In genomic region chr2:31850141-31850540, GRCm38 (mm10) we compare ENCODE assay signal across 25 mouse cellular contexts. TPM values are rescaled to one million over a fixed set of nuclear protein-coding genes. Genes with fewer than 3 reads are reported as not detected.
DNase-seq lines count a peak whose midpoint lies in the region; ATAC-seq and TF ChIP-seq lines count a peak whose summit lies in the region.
"Had no signal": no experiment of that assay in that cellular context is flagged by ENCODE, and none has a peak within 500 bp of the region (broad histone marks: within the 10 kb centered on the region; RNA-seq: fewer than 3 reads in every experiment).

No protein-coding gene starts in this region.

- no peak overlapping the region for H3K9ac ChIP-seq in hindbrain, embryonic 11.5 days (ENCODE audit: low read depth, low read length)
- no peak overlapping the region for H3K9ac ChIP-seq in hindbrain, embryonic 12.5 days
- H3K9ac ChIP-seq in intestine, postnatal 0 days (ENCODE audit: low read depth, low read length) = no peak overlapping the region
- H3K9ac ChIP-seq: hindbrain, embryonic 15.5 days; kidney, embryonic 15.5 days; liver, postnatal 0 days had no signal

- TF ChIP-seq POLR2A in brain, embryonic 14.5 days (IDR thresholded peaks at IDR 0.05; ENCODE audit: borderline replicate concordance, extremely low read depth, insufficient read depth, insufficient read length, poor library complexity, severe bottlenecking) = no peak

- H3K4me1 ChIP-seq in hindbrain, embryonic 11.5 days (replicated peaks; ENCODE audit: control insufficient read depth, insufficient read depth, low read length) = peaks cover 15% of the 10 kb centered on the region
- H3K4me1 ChIP-seq in hindbrain, embryonic 12.5 days = peaks cover 28% of the 10 kb centered on the region
- H3K4me1 ChIP-seq in intestine, postnatal 0 days (replicated peaks; ENCODE audit: control insufficient read depth, insufficient read depth, low read length) = peaks cover 8% of the 10 kb centered on the region; the same call in 1 of the 2 replicates

- TF ChIP-seq CTCF in brain, embryonic 14.5 days (IDR thresholded peaks at IDR 0.05; ENCODE audit: borderline replicate concordance, extremely low read depth, insufficient read depth, insufficient read length) = no peak
- TF ChIP-seq CTCF in intestine, postnatal 0 days (IDR thresholded peaks at IDR 0.05; ENCODE audit: low read depth) = no peak

- no peak overlapping the region for H3K27ac ChIP-seq in hindbrain, embryonic 11.5 days (ENCODE audit: low read depth, low read length)
- H3K27ac ChIP-seq in hindbrain, embryonic 12.5 days = no peak overlapping the region
- H3K27ac ChIP-seq in intestine, postnatal 0 days (ENCODE audit: low read depth, low read length) = no peak overlapping the region
- H3K27ac ChIP-seq: embryonic facial prominence, embryonic 10.5 days; heart, embryonic 10.5 days; hindbrain, embryonic 15.5 days; kidney, embryonic 15.5 days; macrophage had no signal

- peak; percentile 56 for DNase-seq in hindbrain, embryonic 11.5 days (ENCODE audit: low spot score)
- DNase-seq in 3134 (ENCODE audit: extremely low read depth, insufficient read length, low spot score) = peak; percentile 66
- DNase-seq in 3T3-L1 (ENCODE audit: low read depth, low spot score) = peak; percentile 91
- DNase-seq in brain, embryonic 14.5 days (ENCODE audit: low read depth) = peak; percentile 42
- no peak for DNase-seq in urinary bladder, postnatal 10 days (ENCODE audit: low spot score)
- DNase-seq: cerebellum, adult 18-20 months; cerebellum, postnatal 14 days; gastrocnemius, postnatal 10 days; kidney, adult 11 months; kidney, postnatal 36 days; liver, postnatal 0 days; thymus, adult 18-20 months; thymus, postnatal 36 days had no signal

- no peak overlapping the region for H3K4me3 ChIP-seq in hindbrain, embryonic 11.5 days (ENCODE audit: low read depth, low read length)
- H3K4me3 ChIP-seq in hindbrain, embryonic 12.5 days = no peak overlapping the region
- no peak overlapping the region for H3K4me3 ChIP-seq in intestine, postnatal 0 days (ENCODE audit: low read depth, low read length)
- H3K4me3 ChIP-seq: embryonic facial prominence, embryonic 10.5 days; heart, embryonic 10.5 days; hindbrain, embryonic 15.5 days; kidney, embryonic 15.5 days had no signal

- H3K36me3 ChIP-seq in hindbrain, embryonic 11.5 days (ENCODE audit: control insufficient read depth, insufficient read depth, low read length) = no peaks in the 10 kb centered on the region
- no peaks in the 10 kb centered on the region for H3K36me3 ChIP-seq in hindbrain, embryonic 12.5 days
- no peaks in the 10 kb centered on the region for H3K36me3 ChIP-seq in intestine, postnatal 0 days (ENCODE audit: control insufficient read depth, insufficient read depth)
- H3K36me3 ChIP-seq: embryonic facial prominence, embryonic 10.5 days; heart, embryonic 10.5 days; hindbrain, embryonic 15.5 days; kidney, embryonic 15.5 days had no signal

- H3K27me3 ChIP-seq in hindbrain, embryonic 11.5 days (ENCODE audit: control insufficient read depth, insufficient read depth, low read length) = peaks cover 29% of the 10 kb centered on the region
- peaks cover 34% of the 10 kb centered on the region for H3K27me3 ChIP-seq in hindbrain, embryonic 12.5 days
- peaks cover 25% of the 10 kb centered on the region for H3K27me3 ChIP-seq in intestine, postnatal 0 days (replicated peaks; ENCODE audit: control insufficient read depth, insufficient read depth, low read length)

- no peak overlapping the region for H3K4me2 ChIP-seq in hindbrain, embryonic 11.5 days (replicated peaks; ENCODE audit: low read depth, low read length)
- H3K4me2 ChIP-seq in hindbrain, embryonic 12.5 days (replicated peaks) = no peak overlapping the region
- H3K4me2 ChIP-seq in intestine, postnatal 0 days (replicated peaks; ENCODE audit: low read depth) = no peak overlapping the region
- H3K4me2 ChIP-seq: hindbrain, embryonic 15.5 days; kidney, embryonic 15.5 days had no signal

- ATAC-seq in hindbrain, embryonic 11.5 days (ENCODE audit: low FRiP score) = no peak
- no peak for ATAC-seq in hindbrain, embryonic 12.5 days (ENCODE audit: low FRiP score)
- ATAC-seq in intestine, postnatal 0 days = no peak
- ATAC-seq: forebrain, embryonic 16.5 days; liver, postnatal 0 days; lung, postnatal 0 days; Patski had no signal

- 33% methylated on average over 12 of the region's 12 CpGs for whole genome bisulfite sequencing in hindbrain, embryonic 11.5 days
- 25% methylated on average over 12 of the region's 12 CpGs for WGBS in hindbrain, embryonic 12.5 days
- WGBS in intestine, postnatal 0 days = 60% methylated on average over 12 of the region's 12 CpGs

- no peaks in the 10 kb centered on the region for H3K9me3 ChIP-seq in hindbrain, embryonic 11.5 days (ENCODE audit: control insufficient read depth, low read length)
- H3K9me3 ChIP-seq in hindbrain, embryonic 12.5 days (replicated peaks) = no peaks in the 10 kb centered on the region
- H3K9me3 ChIP-seq in intestine, postnatal 0 days (ENCODE audit: control insufficient read depth) = no peaks in the 10 kb centered on the region
- H3K9me3 ChIP-seq: embryonic facial prominence, embryonic 10.5 days; heart, embryonic 10.5 days; hindbrain, embryonic 15.5 days; kidney, embryonic 15.5 days had no signal

RNA-seq across cellular contexts. Expression of gene Fibcd1, which starts 4.3 kb away (rescaled TPM):
- 0.74 and 0.91 TPM in 2 replicates for polyA plus RNA-seq in hindbrain, embryonic 11.5 days (2014; fragmentation: Nextera tagmentation; extraction: Ambion mirVana)
- polyA plus RNA-seq in hindbrain, embryonic 12.5 days (2016; fragmentation: Nextera tagmentation; extraction: Ambion mirVana) = 3.7 and 4.4 TPM in 2 replicates
- 7.2 and 10.0 TPM in 2 replicates for polyA plus RNA-seq in brain, embryonic 14.5 days (2012; rRNA removed)
- 2.0 and 2.3 TPM in 2 replicates for polyA plus RNA-seq in intestine, postnatal 0 days (2015; fragmentation: Nextera tagmentation; extraction: Ambion mirVana)
- polyA plus RNA-seq: heart, embryonic 16.5 days; liver, postnatal 0 days; macrophage had no signal

RNA-seq across cellular contexts. Expression of gene Lamc3, which starts 37.0 kb away (rescaled TPM):
- 4.8 and 5.0 TPM in 2 replicates for polyA plus RNA-seq in hindbrain, embryonic 11.5 days (2014; fragmentation: Nextera tagmentation; extraction: Ambion mirVana)
- polyA plus RNA-seq in hindbrain, embryonic 12.5 days (2016; fragmentation: Nextera tagmentation; extraction: Ambion mirVana) = 7.2 and 7.6 TPM in 2 replicates
- polyA plus RNA-seq in brain, embryonic 14.5 days (2012; rRNA removed) = 5.8 and 12.0 TPM in 2 replicates
- polyA plus RNA-seq in intestine, postnatal 0 days (2015; fragmentation: Nextera tagmentation; extraction: Ambion mirVana) = 0.44 and 0.48 TPM in 2 replicates
- polyA plus RNA-seq: macrophage had no signal

RNA-seq across cellular contexts. Expression of gene Qrfp, which starts 39.8 kb away (rescaled TPM):
- polyA plus RNA-seq in hindbrain, embryonic 11.5 days (2014; fragmentation: Nextera tagmentation; extraction: Ambion mirVana) = 0.08 and 0.28 TPM in 2 replicates
- 0.10 and 0.18 TPM in 2 replicates for polyA plus RNA-seq in hindbrain, embryonic 12.5 days (2016; fragmentation: Nextera tagmentation; extraction: Ambion mirVana)
- polyA plus RNA-seq in brain, embryonic 14.5 days (2012; rRNA removed) = 0.03 TPM in 2 replicates
- 0.12 and 0.18 TPM in 2 replicates for polyA plus RNA-seq in intestine, postnatal 0 days (2015; fragmentation: Nextera tagmentation; extraction: Ambion mirVana)
- polyA plus RNA-seq: heart, embryonic 10.5 days; hindbrain, embryonic 15.5 days; macrophage; Patski; stomach, embryonic 16.5 days had no signal
